Mouse (Mus musculus): ENCODE data around the gene Gm49321. TPM values are rescaled to one million over a fixed set of nuclear protein-coding genes. Genes with fewer than 3 reads are reported as not detected.

Gm49321 gene
- polyA plus RNA-seq, 1 experiment from 2014 or later: 9.7 TPM

GRCm38 (mm10) chr12:73954785-73955184, 17.3 kb downstream of the Gm49321 start:
- Histone ChIP-seq H3K4me2 (no peak overlapping the region), H3K4me3 (ENCODE audit: low read depth, low read length) (no peak overlapping the region), H3K27me3 (replicated peaks; ENCODE audit: control insufficient read depth, insufficient read depth, low read length) (no peaks in the 10 kb centered on the region), H3K36me3 (ENCODE audit: control insufficient read depth, insufficient read depth, low read length) (no peaks in the 10 kb centered on the region), H3K9ac (ENCODE audit: low read depth, low read length) (no peak overlapping the region), H3K9me3 (ENCODE audit: control insufficient read depth, low read length) (no peaks in the 10 kb centered on the region), H3K4me1 (replicated peaks; ENCODE audit: control insufficient read depth, insufficient read depth, low read length) (0 out of 2 replicates have a peak, but pooled peaks cover 2% of the 10 kb centered on the region), H3K27ac (ENCODE audit: low read depth, low read length) (no peak overlapping the region)
- WGBS: 67% methylated on average over 5 of the region's 5 CpGs
- no peak for DNase-seq (ENCODE audit: low spot score)
- ATAC-seq (replicated peaks; ENCODE audit: low FRiP score): no peak

GRCm38 (mm10) chr12:73957676-73958075, 20.2 kb downstream of the Gm49321 start:
- H3K9ac ChIP-seq (ENCODE audit: low read depth, low read length): no peak overlapping the region
- H3K27me3 ChIP-seq (replicated peaks; ENCODE audit: control insufficient read depth, insufficient read depth, low read length): no peaks in the 10 kb centered on the region
- no peaks in the 10 kb centered on the region for H3K9me3 ChIP-seq (ENCODE audit: control insufficient read depth, low read length)
- H3K27ac ChIP-seq (ENCODE audit: low read depth, low read length): no peak overlapping the region
- no peak overlapping the region for H3K4me2 ChIP-seq
- DNase-seq (ENCODE audit: low spot score) (no peak), ATAC-seq (replicated peaks; ENCODE audit: low FRiP score) (no peak)
- no peak overlapping the region for H3K4me3 ChIP-seq (ENCODE audit: low read depth, low read length)
- no peaks in the 10 kb centered on the region for H3K36me3 ChIP-seq (ENCODE audit: control insufficient read depth, insufficient read depth, low read length)
- WGBS: 76% methylated on average over 3 of the region's 3 CpGs
- H3K4me1 ChIP-seq (replicated peaks; ENCODE audit: control insufficient read depth, insufficient read depth, low read length): 0 out of 2 replicates have a peak, but pooled peaks cover 2% of the 10 kb centered on the region

- ATAC-seq (replicated peaks; ENCODE audit: low FRiP score): no peak
- Histone ChIP-seq H3K36me3 (ENCODE audit: control insufficient read depth, insufficient read depth, low read length) (no peaks in the 10 kb centered on the region), H3K27ac (ENCODE audit: low read depth, low read length) (no peak overlapping the region), H3K4me2 (no peak overlapping the region), H3K27me3 (replicated peaks; ENCODE audit: control insufficient read depth, insufficient read depth, low read length) (no peaks in the 10 kb centered on the region), H3K9me3 (ENCODE audit: control insufficient read depth, low read length) (no peaks in the 10 kb centered on the region), H3K4me1 (replicated peaks; ENCODE audit: control insufficient read depth, insufficient read depth, low read length) (0 out of 2 replicates have a peak, but pooled peaks cover 2% of the 10 kb centered on the region), H3K9ac (ENCODE audit: low read depth, low read length) (no peak overlapping the region), H3K4me3 (ENCODE audit: low read depth, low read length) (no peak overlapping the region)
- 79% methylated on average over 2 of the region's 2 CpGs for WGBS
- DNase-seq (ENCODE audit: low spot score): no peak
Measured at GRCm38 (mm10) chr12:73958830-73959229, 21.4 kb downstream of the Gm49321 start.

GRCm38 (mm10) chr12:73964291-73965281, 27.1 kb downstream of the Gm49321 start, which contains the start of gene Snapc1:
Gene Snapc1, plus strand, starts transcription at chr12:73964481.
- under 1% methylated on average over 60 of the region's 60 CpGs for WGBS
- peak within 1 kb of the TSS; percentile 93 for H3K4me2 ChIP-seq
- peak within 1 kb of the TSS; percentile 94 for H3K4me3 ChIP-seq (ENCODE audit: low read depth, low read length)
- H3K9ac ChIP-seq (ENCODE audit: low read depth, low read length): peak within 1 kb of the TSS; percentile 79
- ATAC-seq (replicated peaks; ENCODE audit: low FRiP score) (peak; percentile 100), DNase-seq (ENCODE audit: low spot score) (peak; percentile 93)
- H3K4me1 ChIP-seq (replicated peaks; ENCODE audit: control insufficient read depth, insufficient read depth, low read length): peaks cover 6% of the 10 kb centered on the region
- H3K36me3 ChIP-seq (ENCODE audit: control insufficient read depth, insufficient read depth, low read length): peaks cover 15% of the 10 kb centered on the region
- H3K27ac ChIP-seq (ENCODE audit: low read depth, low read length): peak within 1 kb of the TSS; percentile 65; the same call in 1 of the 2 replicates
- no peaks in the 10 kb centered on the region for H3K9me3 ChIP-seq (ENCODE audit: control insufficient read depth, low read length)
- H3K27me3 ChIP-seq (replicated peaks; ENCODE audit: control insufficient read depth, insufficient read depth, low read length): no peaks in the 10 kb centered on the region

GRCm38 (mm10) chr12:73969142-73969541, 31.7 kb downstream of the Gm49321 start:
- no peak for ATAC-seq (replicated peaks; ENCODE audit: low FRiP score)
- 0 out of 2 replicates have a peak, but pooled peaks cover 2% of the 10 kb centered on the region for H3K9me3 ChIP-seq (ENCODE audit: control insufficient read depth, low read length)
- no peak overlapping the region for H3K4me3 ChIP-seq (ENCODE audit: low read depth, low read length)
- H3K27ac ChIP-seq (ENCODE audit: low read depth, low read length): no peak overlapping the region
- no peak overlapping the region for H3K9ac ChIP-seq (ENCODE audit: low read depth, low read length)
- WGBS: 97% methylated on average over 8 of the region's 8 CpGs
- H3K4me1 ChIP-seq (replicated peaks; ENCODE audit: control insufficient read depth, insufficient read depth, low read length): peaks cover 6% of the 10 kb centered on the region
- no peaks in the 10 kb centered on the region for H3K27me3 ChIP-seq (replicated peaks; ENCODE audit: control insufficient read depth, insufficient read depth, low read length)
- no peak for DNase-seq (ENCODE audit: low spot score)
- H3K4me2 ChIP-seq: no peak overlapping the region
- H3K36me3 ChIP-seq (ENCODE audit: control insufficient read depth, insufficient read depth, low read length): peaks cover 35% of the 10 kb centered on the region

GRCm38 (mm10) chr12:73974584-73974983, 37.1 kb downstream of the Gm49321 start:
- peaks cover 36% of the 10 kb centered on the region for H3K36me3 ChIP-seq (ENCODE audit: control insufficient read depth, insufficient read depth, low read length)

GRCm38 (mm10) chr12:73978144-73978543, 40.7 kb downstream of the Gm49321 start:
- ATAC-seq (replicated peaks; ENCODE audit: low FRiP score): no peak
- 80% methylated on average over 3 of the region's 3 CpGs for WGBS
- peaks cover 20% of the 10 kb centered on the region for H3K36me3 ChIP-seq (ENCODE audit: control insufficient read depth, insufficient read depth, low read length)

More at GRCm38 (mm10) chr12:73974584-73974983, 37.1 kb downstream of the Gm49321 start:
- Histone ChIP-seq H3K9ac (ENCODE audit: low read depth, low read length) (no peak overlapping the region), H3K4me2 (no peak overlapping the region), H3K27me3 (replicated peaks; ENCODE audit: control insufficient read depth, insufficient read depth, low read length) (no peaks in the 10 kb centered on the region), H3K4me3 (ENCODE audit: low read depth, low read length) (no peak overlapping the region), H3K27ac (ENCODE audit: low read depth, low read length) (no peak overlapping the region), H3K9me3 (ENCODE audit: control insufficient read depth, low read length) (0 out of 2 replicates have a peak, but pooled peaks cover 2% of the 10 kb centered on the region), H3K4me1 (replicated peaks; ENCODE audit: control insufficient read depth, insufficient read depth, low read length) (no peaks in the 10 kb centered on the region)
- DNase-seq (ENCODE audit: low spot score): no peak
- ATAC-seq (replicated peaks; ENCODE audit: low FRiP score): no peak
- 90% methylated on average over 6 of the region's 6 CpGs for WGBS

GRCm38 (mm10) chr12:73979667-73980066, 42.2 kb downstream of the Gm49321 start:
- Histone ChIP-seq H3K4me1 (replicated peaks; ENCODE audit: control insufficient read depth, insufficient read depth, low read length) (no peaks in the 10 kb centered on the region), H3K27ac (ENCODE audit: low read depth, low read length) (no peak overlapping the region), H3K4me2 (no peak overlapping the region), H3K9ac (ENCODE audit: low read depth, low read length) (no peak overlapping the region), H3K4me3 (ENCODE audit: low read depth, low read length) (no peak overlapping the region), H3K27me3 (replicated peaks; ENCODE audit: control insufficient read depth, insufficient read depth, low read length) (no peaks in the 10 kb centered on the region), H3K36me3 (ENCODE audit: control insufficient read depth, insufficient read depth, low read length) (peaks cover 18% of the 10 kb centered on the region), H3K9me3 (ENCODE audit: control insufficient read depth, low read length) (no peaks in the 10 kb centered on the region)
- ATAC-seq (replicated peaks; ENCODE audit: low FRiP score) (no peak), DNase-seq (ENCODE audit: low spot score) (no peak)
- WGBS: 84% methylated on average over 5 of the region's 5 CpGs

More at GRCm38 (mm10) chr12:73978144-73978543, 40.7 kb downstream of the Gm49321 start:
- Histone ChIP-seq H3K9me3 (ENCODE audit: control insufficient read depth, low read length) (no peaks in the 10 kb centered on the region), H3K27ac (ENCODE audit: low read depth, low read length) (no peak overlapping the region), H3K27me3 (replicated peaks; ENCODE audit: control insufficient read depth, insufficient read depth, low read length) (no peaks in the 10 kb centered on the region), H3K4me1 (replicated peaks; ENCODE audit: control insufficient read depth, insufficient read depth, low read length) (no peaks in the 10 kb centered on the region), H3K4me3 (ENCODE audit: low read depth, low read length) (no peak overlapping the region), H3K9ac (ENCODE audit: low read depth, low read length) (no peak overlapping the region), H3K4me2 (no peak overlapping the region)
- DNase-seq (ENCODE audit: low spot score): no peak
